Mouse (Mus musculus) E14TG2a.4 (cell line): Measurements from ENCODE around the gene Tacr1.

Source experiments
- H3K27me3 ChIP-seq: 2 replicates; pipeline ENCODE4 v1.6.1; 2014; ENCODE audit warnings: low read length, control low read depth; ENCODE audit not compliant: insufficient read depth
- H3K36me3 ChIP-seq: 2 replicates; pipeline ENCODE4 v1.6.1; 2014; ENCODE audit warnings: low read length, control low read depth; ENCODE audit not compliant: insufficient read depth
- H3K4me1 ChIP-seq: replicated peaks from 2 replicates; pipeline ENCODE4 v1.6.1; 2014; ENCODE audit warnings: low read depth, low read length, control low read depth
- H3K4me3 ChIP-seq: replicated peaks from 2 replicates; pipeline ENCODE4 v1.5.1; 2014; ENCODE audit warnings: mild to moderate bottlenecking, low read length
- H3K9me3 ChIP-seq: 2 replicates; pipeline ENCODE4 v1.6.1; 2014; ENCODE audit warnings: low read length, control low read depth
- CTCF ChIP-seq: conservative IDR thresholded peaks from 2 replicates; pipeline ENCODE4 v1.5.1; 2014; ENCODE audit warnings: low read length
- NANOG ChIP-seq: IDR thresholded peaks from 2 replicates; pipeline ENCODE4 v1.6.1; 2014; ENCODE audit warnings: borderline replicate concordance, low read length, mixed read lengths
- POU5F1 ChIP-seq: IDR thresholded peaks from 2 replicates; pipeline ENCODE4 v1.6.1; 2014; ENCODE audit warnings: low read length, borderline replicate concordance

Tacr1 gene

DNA sequence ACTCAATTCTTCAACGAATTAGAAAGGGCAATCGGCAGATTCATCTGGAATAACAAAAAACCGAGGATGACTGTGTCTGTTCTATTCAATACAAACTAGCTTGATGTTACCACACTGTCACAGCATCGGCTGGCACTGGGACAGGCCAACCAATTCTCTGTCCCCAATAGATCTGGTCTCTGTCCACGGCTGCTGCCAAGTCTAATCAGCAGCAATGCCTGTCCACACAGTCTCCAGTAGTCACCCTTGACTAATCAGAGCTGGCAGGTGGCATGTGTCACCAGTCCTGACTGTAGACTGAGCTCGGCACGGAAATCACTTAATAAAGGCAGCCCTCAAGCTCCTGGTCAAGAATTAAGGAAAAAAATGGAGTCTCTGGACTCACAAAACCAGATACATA is 187.3 kb downstream of the Tacr1 start:
- H3K36me3 ChIP-seq: no peaks in the 10 kb centered on the region
- no peaks in the 10 kb centered on the region for H3K4me1 ChIP-seq
- H3K4me3 ChIP-seq: no peak overlapping the region
- no peak for TF ChIP-seq POU5F1
- no peak for TF ChIP-seq NANOG
- TF ChIP-seq CTCF: no peak
- no peaks in the 10 kb centered on the region for H3K27me3 ChIP-seq
- no peaks in the 10 kb centered on the region for H3K9me3 ChIP-seq

DNA sequence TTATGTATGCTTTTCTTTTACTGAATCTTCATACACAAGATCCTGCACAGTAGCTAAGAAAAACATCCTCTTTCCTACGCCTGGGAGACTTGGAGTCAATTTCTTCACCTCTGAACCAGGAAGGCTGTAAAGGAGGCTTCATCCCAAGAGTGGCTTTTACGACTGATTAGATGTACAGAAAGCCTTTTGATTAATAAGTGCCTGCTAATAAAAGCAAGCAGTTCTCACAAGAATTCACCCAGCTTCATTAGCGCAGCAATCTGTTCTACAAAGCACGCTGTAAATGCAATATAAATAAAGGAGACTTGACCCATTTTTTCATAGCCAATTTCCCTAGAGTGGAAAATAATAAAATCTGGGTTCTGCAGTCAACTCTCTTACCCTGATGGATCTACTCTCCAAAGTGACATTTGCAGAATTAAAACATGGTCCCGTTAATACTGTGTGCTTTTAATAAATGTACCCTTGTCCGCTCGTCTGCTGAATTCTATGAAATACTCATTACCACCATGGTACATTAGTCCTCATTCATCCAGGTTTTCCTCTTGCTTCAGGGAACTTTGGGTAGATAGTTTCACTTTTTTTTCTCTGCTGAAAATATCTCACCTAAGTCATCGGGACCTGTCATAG is 193.4 kb downstream of the Tacr1 start:
- H3K4me3 ChIP-seq: no peak overlapping the region
- TF ChIP-seq POU5F1: no peak
- no peak for TF ChIP-seq CTCF

DNA sequence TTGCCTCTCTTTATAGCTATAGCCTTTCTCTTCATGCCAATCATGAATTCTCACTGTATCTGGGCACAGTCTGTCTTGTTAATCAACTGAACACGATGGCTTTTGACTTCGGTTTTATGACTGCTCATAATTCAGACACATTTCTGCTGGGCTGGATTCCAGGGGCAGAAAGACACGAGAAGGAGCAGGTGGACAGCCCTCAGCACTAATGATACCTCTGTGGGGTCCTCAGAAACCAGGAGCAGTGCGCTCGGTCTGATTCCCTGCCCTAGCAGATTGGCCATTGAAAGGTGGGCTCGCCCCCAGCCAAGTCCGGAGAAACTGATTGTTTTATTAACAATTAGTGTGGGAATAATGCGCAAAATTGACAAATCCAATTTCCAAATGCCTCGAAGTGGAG is 201.1 kb downstream of the Tacr1 start:
- no peak for TF ChIP-seq CTCF
- TF ChIP-seq NANOG: no peak
- TF ChIP-seq POU5F1: no peak
- Histone ChIP-seq H3K27me3 (no peaks in the 10 kb centered on the region), H3K9me3 (peaks cover 9% of the 10 kb centered on the region), H3K36me3 (no peaks in the 10 kb centered on the region), H3K4me1 (0 out of 2 replicates have a peak, but pooled peaks cover 5% of the 10 kb centered on the region), H3K4me3 (no peak overlapping the region)

More for the DNA sequence above, 193.4 kb downstream of the Tacr1 start:
- Histone ChIP-seq H3K9me3 (peaks cover 3% of the 10 kb centered on the region), H3K27me3 (no peaks in the 10 kb centered on the region), H3K36me3 (no peaks in the 10 kb centered on the region), H3K4me1 (no peaks in the 10 kb centered on the region)

GRCm38 (mm10) chr6:82603665-82604064 is 201.5 kb downstream of the Tacr1 start:
- peaks cover 9% of the 10 kb centered on the region for H3K9me3 ChIP-seq
- H3K4me3 ChIP-seq: no peak overlapping the region
- no peaks in the 10 kb centered on the region for H3K36me3 ChIP-seq
- H3K27me3 ChIP-seq: no peaks in the 10 kb centered on the region
- H3K4me1 ChIP-seq: 0 out of 2 replicates have a peak, but pooled peaks cover 5% of the 10 kb centered on the region
- no peak for TF ChIP-seq NANOG
- TF ChIP-seq CTCF: peak; percentile 73

GRCm38 (mm10) chr6:82604791-82605190 is 202.7 kb downstream of the Tacr1 start:
- H3K4me3 ChIP-seq: no peak overlapping the region
- H3K36me3 ChIP-seq: no peaks in the 10 kb centered on the region
- no peaks in the 10 kb centered on the region for H3K27me3 ChIP-seq
- H3K9me3 ChIP-seq: peaks cover 9% of the 10 kb centered on the region
- TF ChIP-seq CTCF (no peak), NANOG (no peak), POU5F1 (no peak)
- H3K4me1 ChIP-seq: peaks cover 16% of the 10 kb centered on the region

GRCm38 (mm10) chr6:82608756-82609155 is 206.6 kb downstream of the Tacr1 start:
- no peaks in the 10 kb centered on the region for H3K36me3 ChIP-seq
- no peak overlapping the region for H3K4me3 ChIP-seq
- H3K9me3 ChIP-seq: no peaks in the 10 kb centered on the region
- no peaks in the 10 kb centered on the region for H3K27me3 ChIP-seq
- peaks cover 54% of the 10 kb centered on the region for H3K4me1 ChIP-seq
- no peak for TF ChIP-seq POU5F1
- TF ChIP-seq CTCF: peak; percentile 41
- TF ChIP-seq NANOG: no peak

DNA sequence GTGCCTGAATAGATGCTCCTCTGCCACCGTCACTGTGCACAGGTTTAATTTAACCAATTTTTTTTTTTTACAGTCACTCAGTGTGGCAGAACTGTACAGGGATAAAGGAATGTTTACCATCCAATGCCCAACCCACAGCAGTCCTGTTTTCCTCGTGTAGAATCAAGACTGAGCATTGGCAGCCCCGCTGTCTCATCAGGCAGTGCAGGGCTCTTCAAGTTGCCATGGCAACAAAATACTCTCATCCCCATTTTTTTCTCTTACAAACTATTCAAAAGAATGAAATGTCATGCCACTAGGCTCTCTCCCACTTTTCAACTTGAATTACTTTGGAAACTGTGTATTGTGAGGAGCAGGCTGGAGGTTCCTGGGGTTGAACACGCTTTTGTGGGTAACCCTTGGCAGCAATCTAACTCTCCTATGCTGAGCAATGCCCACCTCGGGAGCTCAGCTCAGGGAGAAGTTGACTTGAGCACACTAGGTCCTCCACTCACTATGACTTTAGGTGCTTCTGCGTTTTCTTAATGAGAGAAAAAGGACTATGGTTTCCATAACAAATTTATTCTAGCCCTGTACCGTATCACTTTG is 207.3 kb downstream of the Tacr1 start:
- H3K27me3 ChIP-seq: no peaks in the 10 kb centered on the region
- peaks cover 4% of the 10 kb centered on the region; the same call in 1 of the 2 replicates for H3K36me3 ChIP-seq
- H3K4me3 ChIP-seq: no peak overlapping the region
- H3K4me1 ChIP-seq: peaks cover 60% of the 10 kb centered on the region
- TF ChIP-seq POU5F1 (no peak), CTCF (no peak), NANOG (no peak)
- peaks cover 5% of the 10 kb centered on the region; the same call in 1 of the 2 replicates for H3K9me3 ChIP-seq
